Mouse (Mus musculus): ENCODE measurements around the gene Pomp.

GRCm38 (mm10) chr5:147918044-147918846, 58.0 kb downstream of the Pomp start:
- no peak for TF ChIP-seq USF1 (IDR thresholded peaks at IDR 0.05; ENCODE audit: low read depth)
- TF ChIP-seq POLR2A (IDR thresholded peaks at IDR 0.05; ENCODE audit: insufficient read length, low read depth), result no peak
- no peak for TF ChIP-seq MAX (IDR thresholded peaks at IDR 0.05; ENCODE audit: low read depth)
- TF ChIP-seq SRF (IDR thresholded peaks at IDR 0.05; ENCODE audit: control insufficient read depth, insufficient read length, low read depth), result no peak
- TF ChIP-seq CEBPB (IDR thresholded peaks at IDR 0.05; ENCODE audit: insufficient read depth, poor library complexity, severe bottlenecking), result no peak
- TF ChIP-seq MYOD1 (IDR thresholded peaks at IDR 0.05; ENCODE audit: control insufficient read depth in 1 of 3, insufficient read length in 2 of 3, low read depth in 2 of 3), result no peak
- TF ChIP-seq MYOG (IDR thresholded peaks at IDR 0.05; ENCODE audit: control insufficient read depth in 1 of 3, insufficient read depth in 1 of 3, insufficient read length in 2 of 3, low read depth in 2 of 3), result no peak
- no peak for TF ChIP-seq E2F4 (IDR thresholded peaks at IDR 0.05; ENCODE audit: insufficient read depth)
- no peak for TF ChIP-seq TCF12 (IDR thresholded peaks at IDR 0.05; ENCODE audit: insufficient read depth, poor library complexity, severe bottlenecking)
